Mouse (Mus musculus) retina, postnatal 1 day (tissue): ENCODE measurements around the gene Tmem208.

Experiments
- DNase-seq: peaks from one replicate; pipeline ENCODE4 v3.0.0-alpha.2; 2012

The Tmem208 gene

DNA sequence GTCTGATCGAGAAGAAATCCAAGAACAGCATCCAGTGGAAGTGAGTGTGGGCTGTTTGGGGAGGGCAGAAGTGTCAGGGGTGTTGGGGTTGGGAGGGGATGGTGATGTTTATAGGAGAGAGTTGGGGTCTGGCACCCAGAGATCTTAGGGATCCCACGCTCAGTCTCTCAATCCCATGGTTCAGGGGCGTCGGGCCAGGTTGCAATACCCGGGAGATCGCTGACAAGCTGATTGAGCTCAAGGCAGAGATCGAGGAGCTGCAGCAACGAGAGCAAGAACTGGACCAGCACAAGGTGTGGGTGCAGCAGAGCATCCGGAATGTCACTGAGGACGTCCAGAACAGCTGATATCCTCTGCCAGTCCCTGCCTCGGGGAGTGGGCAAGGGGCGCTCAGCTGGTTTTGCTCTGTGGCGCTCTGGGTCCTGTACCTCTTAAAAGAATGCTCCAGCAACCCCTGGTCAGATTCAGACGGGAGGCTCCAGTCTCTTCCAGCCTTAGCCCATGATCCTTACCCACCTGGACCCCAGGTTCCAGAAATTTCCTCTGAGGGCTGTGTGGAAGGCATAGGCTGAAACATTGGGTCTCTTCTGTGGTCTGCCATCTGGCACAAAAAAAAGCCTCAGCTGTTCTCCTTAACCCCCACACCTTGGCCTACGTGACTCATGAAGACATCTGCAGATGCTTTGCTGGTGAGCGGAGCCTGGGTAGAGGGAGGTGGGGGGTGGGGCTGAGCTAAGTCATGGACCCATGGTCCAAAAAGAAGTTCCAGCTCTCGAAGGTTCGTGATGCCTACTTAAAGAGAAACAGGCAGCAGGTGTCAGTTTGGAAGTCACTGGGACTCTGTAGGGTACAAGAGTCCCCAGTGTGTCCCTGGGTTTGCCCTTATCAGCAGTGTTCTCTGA, 27.6 kb upstream of the Tmem208 start:
- DNase-seq: no peak

GRCm38 (mm10) chr8:105299962-105300361, 26.2 kb upstream of the Tmem208 start:
- DNase-seq: no peak

DNA sequence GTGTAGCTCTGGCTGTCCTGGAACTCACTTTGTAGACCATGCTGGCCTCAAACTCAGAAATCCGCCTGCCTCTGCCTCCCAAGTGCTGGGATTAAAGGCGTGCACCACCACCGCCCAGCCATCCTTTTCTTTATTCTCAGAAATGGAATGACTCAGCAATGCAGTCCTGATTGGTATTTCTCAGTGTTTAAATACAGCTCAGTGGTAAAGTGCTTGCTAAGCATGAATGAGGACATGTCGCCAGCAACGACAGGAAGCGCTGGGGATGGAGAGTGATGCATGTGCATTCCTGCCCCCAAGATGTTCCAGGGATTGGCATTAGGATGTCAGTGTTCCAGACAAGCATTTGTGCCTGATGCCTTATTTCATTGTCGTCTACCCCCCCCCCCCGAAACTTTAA, 22.8 kb upstream of the Tmem208 start:
- DNase-seq: no peak

DNA sequence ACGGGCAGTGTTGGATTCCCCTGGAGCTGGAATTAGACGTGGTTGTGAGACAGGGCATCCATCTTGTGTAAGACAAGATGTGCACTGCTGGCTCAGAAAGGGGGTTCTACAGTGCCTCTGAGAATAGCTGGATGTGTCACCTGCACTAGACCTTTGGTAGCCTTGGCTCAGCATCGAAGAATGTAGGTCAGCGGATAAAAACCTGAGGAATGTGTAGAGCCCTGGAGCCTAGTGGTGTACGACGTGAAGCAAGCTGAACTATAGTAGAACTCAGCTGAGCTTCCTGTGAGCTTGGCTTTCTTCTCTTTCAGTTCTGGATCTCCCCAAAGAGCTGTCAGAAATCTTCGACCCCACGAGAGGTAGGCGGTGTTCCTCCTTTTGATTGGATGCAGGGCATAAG, 22.3 kb upstream of the Tmem208 start:
- DNase-seq: no peak

GRCm38 (mm10) chr8:105304325-105305210, 21.6 kb upstream of the Tmem208 start:
- DNase-seq: no peak

GRCm38 (mm10) chr8:105305211-105306145, 20.7 kb upstream of the Tmem208 start, which contains the start of gene Elmo3:
TSS of gene Elmo3 (plus strand) at chr8:105305601.
- DNase-seq: peak; percentile 61

- DNase-seq: no peak
Observed at GRCm38 (mm10) chr8:105306146-105306691, 19.9 kb upstream of the Tmem208 start.

DNA sequence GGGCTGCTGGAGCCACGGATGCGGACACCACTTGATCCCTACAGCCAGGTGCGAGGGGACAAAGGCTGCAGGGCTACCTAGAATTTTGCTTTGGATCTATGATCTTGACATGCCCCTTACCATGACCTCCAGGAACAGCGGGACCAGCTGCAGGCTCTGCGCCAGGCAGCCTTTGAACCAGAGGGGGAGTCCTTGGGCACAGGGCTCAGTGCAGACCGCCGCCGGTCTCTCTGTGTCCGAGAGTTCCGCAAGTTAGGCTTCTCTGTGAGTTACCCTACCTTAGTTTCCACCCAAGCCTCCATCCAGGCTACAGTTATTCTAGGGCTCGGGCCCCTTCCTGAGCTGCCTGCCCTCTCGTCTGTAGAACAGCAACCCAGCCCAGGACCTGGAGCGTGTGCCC, 18.5 kb upstream of the Tmem208 start:
- DNase-seq: no peak

GRCm38 (mm10) chr8:105308428-105308827, 17.7 kb upstream of the Tmem208 start:
- DNase-seq: no peak

DNA sequence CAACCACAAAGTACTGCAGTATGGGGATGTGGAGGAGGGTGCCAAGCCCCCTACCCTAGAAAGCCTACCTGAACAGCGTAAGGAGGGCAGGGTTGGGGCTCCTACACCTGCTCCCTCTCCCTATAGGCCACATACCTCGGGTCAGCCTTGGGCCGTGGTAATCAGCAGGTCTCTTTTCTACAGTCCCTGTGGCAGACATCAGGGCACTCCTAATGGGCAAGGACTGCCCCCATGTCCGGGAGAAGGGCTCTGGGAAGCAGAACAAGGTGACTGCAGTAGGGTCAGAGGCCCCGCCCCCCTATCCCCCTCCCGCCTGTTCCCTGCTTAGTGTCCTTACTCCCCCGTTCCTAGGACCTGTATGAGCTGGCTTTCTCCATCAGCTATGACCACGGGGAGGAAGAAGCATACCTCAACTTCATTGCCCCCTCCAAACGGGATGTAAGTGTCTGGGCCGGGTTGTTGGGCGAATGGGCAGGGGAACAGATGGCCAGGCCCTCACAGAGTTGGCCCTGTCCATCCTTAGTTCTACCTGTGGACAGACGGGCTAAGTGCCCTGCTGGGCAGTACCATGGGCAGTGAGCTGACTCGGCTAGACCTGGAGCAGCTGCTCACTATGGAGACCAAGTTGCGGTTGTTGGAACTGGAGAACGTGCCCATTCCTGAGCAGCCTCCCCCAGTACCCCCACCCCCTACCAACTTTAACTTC, 16.9 kb upstream of the Tmem208 start:
- no peak for DNase-seq

DNA sequence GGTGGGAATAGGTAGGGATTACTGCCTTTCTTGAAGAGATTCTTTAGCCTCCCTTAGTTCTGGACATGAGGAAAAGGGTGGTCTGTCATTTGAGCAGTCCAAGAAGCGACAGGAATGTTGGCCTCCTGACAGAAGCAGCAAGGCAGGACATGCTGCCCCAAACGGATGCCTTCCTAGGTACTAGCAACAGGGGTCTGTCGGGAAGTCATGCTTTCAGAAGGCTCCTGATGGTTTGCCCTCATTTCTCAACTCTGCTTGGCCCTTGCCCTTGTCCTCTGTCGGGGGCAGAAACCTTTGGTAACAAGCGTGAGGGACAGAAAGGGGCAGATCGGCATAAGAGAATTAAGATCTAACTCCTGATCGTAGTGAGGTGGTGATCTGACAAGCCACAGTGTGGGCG, 16.0 kb upstream of the Tmem208 start:
- no peak for DNase-seq

DNA sequence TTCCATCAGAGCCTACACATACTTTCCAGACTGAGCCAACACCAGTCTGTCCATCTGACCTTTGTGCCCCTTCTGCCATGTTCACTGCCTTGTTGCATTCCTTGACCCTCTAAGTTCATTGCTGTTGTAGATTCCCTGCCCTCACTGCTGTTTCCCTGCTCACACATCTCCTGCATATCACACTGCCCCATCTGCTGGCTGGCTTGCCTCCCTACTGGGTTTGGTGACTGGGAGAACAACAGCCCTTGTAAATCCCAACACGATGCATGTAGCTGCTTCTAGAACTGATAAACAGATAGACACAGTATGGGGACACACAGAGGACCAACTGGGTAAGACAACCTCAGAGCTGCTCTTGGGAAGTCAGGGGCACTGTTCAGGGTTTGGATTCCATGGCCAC, 14.4 kb upstream of the Tmem208 start:
- DNase-seq: no peak

- DNase-seq: no peak
Observed at GRCm38 (mm10) chr8:105312891-105313481, 13.2 kb upstream of the Tmem208 start.

DNA sequence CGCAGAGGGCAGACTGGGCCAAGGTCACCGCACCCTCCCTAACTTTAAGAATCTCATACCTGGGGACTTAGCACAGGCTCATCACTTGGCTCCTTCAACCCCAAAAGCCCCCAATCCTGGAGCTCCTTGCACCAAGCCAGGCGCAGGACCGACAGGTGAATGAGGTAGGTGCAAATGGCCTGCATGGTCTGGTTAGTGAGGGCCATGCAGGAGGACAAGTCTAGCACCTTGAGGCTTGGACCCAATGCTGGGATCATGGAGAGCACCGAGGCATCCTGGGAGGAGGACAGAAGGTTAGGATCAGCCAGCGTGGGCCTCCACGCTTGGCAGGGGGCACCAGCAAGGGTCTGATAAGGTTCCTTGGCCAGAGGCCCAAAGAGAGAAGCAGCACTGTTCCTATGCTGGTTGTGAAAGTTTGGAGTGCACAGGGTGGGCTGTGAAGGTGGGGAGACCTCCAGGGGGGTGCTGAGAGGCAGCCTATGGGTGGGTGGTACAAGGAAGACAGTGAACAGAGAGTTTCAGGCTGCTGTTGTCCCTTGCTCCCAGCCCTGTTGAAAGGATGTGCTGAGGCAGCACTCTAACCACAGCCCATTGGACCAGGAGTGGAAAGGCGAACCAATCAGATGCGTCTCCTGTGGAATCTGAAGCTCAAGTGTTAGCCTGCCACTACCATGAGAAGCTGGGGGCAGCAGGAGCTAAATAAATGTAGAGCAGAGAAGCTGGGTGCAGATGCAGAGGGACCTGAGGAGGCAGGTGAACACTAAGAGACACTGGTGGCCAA, 12.3 kb upstream of the Tmem208 start:
- no peak for DNase-seq

- DNase-seq: no peak
Observed at GRCm38 (mm10) chr8:105315073-105315769, 10.9 kb upstream of the Tmem208 start.

DNA sequence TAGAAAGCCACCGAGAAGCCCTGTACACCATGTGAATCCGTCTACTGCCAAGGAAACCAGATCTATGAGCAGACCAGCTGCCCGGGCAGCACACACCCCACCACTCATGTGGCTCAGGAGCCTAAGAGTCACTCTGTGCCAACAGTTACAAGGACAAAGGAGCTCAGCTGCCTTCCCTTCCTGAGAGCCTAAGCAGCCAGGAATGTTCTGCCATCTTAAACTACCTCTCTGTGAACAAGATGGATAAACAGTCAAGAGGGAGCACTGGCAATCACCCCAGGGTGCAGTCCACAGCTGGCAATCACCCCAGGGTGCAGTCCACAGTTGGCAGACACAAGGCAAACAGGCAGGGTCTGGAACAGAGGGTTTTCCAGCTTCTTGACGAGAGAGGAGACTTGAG, 8.2 kb upstream of the Tmem208 start:
- no peak for DNase-seq

DNA sequence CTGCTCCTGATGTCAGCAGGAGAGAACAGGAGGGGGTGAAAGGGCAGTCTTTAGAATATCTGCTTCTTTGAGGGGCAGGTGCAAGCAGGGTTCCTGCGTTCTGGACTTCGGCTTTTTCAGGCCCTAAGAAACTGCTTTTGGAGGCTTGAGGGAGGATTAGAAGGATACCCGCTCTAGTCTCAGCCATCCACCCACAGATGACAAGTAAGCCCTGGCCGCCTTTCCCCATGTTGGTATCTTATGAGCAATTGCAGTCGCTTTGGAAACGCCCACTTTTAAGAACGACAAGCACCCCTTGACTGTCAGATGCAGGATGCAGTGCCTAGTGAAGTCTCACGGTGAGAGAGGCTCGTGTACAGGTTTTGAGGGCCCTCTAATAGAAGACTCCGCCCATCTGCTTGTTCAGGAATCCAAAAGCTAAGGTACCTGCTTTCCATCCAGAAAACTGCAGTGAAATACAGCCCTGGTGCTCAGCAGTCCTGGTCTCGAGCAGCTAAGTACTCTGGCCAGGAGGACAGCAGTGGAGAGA, 7.4 kb upstream of the Tmem208 start:
- no peak for DNase-seq

DNA sequence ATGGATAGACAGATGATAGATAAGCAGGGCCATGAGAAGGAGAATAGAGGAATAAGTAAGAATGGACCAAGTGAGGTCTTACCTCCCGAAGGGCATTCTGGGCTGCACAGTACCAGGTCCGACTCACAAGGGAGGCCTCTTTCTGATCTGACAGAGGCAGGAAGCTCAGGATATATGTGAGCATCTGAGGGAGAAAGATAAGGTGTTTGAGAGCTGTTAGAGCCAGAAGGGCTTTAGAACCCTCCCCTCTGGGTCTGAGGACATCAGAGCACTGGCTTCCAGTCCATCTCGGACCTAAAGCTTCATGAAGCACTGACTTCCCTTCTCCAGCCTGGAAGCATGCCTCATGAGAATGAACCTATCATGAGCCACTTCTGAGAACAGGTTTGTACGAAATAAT, 3.0 kb upstream of the Tmem208 start:
- DNase-seq: no peak

- DNase-seq: no peak
Observed at GRCm38 (mm10) chr8:105325641-105326093, 487 bp upstream of the Tmem208 start.
